Mouse (Mus musculus) right cerebral cortex, adult 18-20 months (tissue): ENCODE results near the gene Olfr10.

Experiments
- DNase-seq: peaks from one replicate; pipeline ENCODE4 v3.0.0; 2022; ENCODE audit warnings: mixed read lengths

Olfr10 gene

DNA sequence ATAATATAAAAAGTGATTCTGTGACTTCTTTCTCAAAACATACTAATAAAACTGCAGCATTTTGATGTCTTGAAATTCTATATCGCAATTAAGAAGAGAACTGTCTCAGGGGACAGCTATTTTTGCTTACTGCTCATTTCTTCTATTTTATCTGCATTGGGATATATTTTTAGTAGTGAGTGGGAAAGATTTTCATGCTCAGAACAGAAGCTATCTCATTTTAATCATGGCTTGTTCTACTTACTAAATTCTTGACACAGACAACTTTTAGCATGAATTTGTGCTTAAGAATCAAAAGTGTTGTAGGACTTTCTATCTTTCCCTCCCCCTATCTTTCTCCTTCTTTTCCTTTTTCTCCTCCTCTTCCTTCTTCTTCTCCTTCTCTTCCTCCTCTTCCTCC is 25.1 kb downstream of the Olfr10 start:
- no peak for DNase-seq

DNA sequence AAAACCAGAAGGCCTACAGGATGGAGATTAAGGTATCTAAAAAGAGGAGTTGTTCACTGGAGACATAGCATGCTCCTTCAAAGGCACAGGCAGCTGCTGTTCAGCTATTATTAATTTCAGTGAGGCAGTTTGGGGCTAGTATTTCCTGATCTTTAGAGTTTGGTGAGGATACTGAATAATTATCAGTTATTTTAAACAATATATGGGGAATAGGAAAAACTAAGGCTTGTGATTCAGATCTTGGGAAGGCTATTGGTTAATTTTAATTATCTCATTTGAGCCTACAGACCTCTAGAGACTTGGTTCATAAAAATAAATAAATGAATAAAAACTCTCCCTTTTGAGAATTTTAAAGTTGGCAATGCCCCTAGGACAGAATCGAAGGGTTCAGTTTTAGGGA is 30.3 kb downstream of the Olfr10 start, which contains the start of gene Olfr1390:
Gene Olfr1390, plus strand, starts transcription at position 301 of the 400 bp plus-strand sequence.
- no peak for DNase-seq

GRCm38 (mm10) chr11:49337150-49337832 is 32.8 kb downstream of the Olfr10 start:
- no peak for DNase-seq
